Mouse (Mus musculus) urinary bladder, postnatal 10 days (tissue): ENCODE measurements around the gene Dynlt1b.
"Not testable (repeated sequence)": the region's sequence is repeated elsewhere in the genome, so short reads cannot be mapped to it uniquely, and the experiment has no call there.

Source experiments
- DNase-seq: peaks from one replicate; pipeline ENCODE4 v3.0.0; 2022; ENCODE audit warnings: low spot score

The Dynlt1b gene

DNA sequence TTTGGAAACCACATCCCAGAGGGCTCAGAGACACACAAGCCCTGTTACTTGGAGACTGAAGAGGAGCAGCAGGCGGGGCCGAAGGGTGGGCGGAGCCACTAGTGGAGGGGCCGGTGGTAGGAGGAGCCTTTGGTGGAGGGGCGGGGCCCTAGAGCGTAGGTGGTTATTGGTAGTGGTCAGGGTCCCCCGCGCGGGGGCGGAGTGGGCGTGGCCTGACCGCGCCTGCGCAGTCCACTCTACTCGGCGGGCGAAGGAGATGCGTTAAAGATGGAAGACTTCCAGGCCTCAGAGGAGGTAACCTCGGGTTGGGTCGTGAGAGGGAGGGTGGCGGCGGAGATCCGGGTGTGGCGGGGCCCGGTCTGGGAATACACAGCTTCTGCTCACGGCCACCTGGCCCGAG lies at the start of gene Dynlt1b:
Dynlt1b (plus strand) TSS at position 168 of the 400 bp plus-strand sequence.
- peak; percentile 100 for DNase-seq

DNA sequence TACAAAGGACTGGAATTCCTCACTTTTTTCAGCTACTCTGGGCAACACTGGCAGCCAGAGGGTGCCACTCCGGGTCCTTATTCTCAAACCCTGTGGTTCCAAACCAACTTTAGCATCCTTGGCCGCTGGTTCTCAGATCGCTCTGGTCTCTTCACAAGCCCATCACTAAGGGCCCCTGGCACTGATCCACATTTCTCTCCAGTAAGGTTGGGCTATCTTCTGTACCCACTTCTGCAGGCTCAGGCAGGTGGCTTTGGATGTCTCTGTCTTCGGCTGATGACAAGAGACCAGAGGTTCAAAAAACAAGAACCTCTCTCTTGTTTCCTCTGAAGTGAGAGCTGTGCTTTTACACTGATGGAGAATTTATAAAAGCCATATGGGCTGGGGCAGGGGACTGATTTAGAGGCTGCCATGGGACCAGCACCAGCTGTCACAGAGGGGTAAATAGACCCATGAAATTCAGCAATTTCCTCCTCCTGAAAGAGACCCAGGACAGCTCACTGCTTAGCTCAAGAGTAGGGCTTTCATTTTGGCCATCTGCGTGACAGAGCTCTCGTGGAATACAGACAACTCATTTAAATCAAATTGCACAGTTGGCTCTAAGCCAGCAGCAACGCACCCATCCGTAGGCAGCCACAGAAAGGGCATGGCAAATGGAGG lies 49.6 kb upstream of the Dynlt1b start:
- not testable (repeated sequence) for DNase-seq

DNA sequence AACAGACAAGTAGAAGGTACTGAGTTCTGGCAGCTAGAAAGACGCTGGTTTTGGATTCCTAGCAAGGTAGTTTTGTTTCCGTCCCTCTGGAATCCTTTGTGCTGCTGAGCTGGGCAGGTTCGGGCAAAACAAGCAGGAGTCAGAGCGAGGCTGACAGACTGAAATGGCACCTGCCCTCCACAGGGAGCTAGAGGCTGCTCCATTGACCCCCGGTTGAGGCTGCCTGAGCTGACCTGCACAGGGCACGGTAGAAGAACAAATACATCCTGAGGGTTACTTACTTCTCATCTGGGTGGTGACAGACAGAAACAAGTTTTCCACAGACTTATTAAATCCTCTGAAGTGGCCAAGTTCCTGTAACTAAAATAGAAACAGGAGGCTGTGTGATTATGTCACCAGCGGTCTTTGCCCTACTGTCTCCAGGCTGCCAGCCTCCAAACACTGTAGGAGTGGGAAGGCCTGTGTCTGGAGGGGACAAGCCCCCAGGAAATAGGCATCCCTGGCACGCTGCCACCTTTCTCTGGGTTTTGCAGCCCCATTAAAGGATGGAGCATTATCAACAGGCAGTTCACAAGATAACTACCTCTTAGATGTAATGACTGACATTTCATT lies 48.7 kb upstream of the Dynlt1b start:
- DNase-seq = not testable (repeated sequence)

DNA sequence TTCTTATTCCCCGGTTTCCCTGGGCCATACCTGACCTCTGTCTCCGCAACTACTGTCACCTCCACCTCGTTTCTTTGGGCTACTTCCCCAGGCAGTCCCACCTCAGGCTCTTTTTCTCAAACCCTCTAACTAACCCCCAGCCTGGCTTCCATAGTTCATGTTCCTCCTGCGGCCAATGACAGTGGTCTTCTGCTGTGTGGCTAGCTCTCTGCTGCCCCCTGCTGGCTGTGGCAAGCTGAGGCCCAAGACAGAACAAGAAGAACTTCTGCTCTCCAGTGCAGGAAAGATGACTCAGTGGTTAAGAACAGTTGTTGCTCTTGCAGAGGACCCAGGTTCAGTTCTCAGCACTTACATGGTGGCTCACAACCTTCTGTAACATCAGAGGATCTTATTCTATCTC lies 43.0 kb upstream of the Dynlt1b start:
- DNase-seq = not testable (repeated sequence)

DNA sequence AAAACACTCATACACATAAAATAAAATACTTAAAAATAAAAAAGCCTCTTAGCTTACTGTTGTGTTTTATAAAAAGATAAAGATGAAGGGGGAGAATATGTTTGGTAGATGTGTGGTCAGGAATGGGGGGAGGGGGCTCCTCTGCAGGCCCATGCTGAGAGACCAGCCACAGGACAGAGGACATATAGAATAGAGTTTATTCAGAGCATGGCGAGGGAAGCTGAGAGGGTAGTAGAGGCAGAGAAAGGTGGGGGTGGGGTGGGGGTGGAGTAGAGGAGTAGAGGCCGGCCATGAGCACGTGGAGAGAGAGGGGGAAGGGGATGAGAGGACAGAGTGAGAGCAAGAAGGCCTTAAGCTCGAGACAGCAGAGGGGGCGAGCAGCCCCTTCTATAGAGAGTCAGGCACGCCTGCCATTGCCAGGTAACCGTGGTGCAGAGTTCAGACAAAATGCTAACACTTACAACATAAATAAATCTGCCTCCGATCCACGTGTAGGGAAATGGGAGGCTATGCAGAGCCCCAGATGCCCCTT lies 42.5 kb upstream of the Dynlt1b start:
- not testable (repeated sequence) for DNase-seq

DNA sequence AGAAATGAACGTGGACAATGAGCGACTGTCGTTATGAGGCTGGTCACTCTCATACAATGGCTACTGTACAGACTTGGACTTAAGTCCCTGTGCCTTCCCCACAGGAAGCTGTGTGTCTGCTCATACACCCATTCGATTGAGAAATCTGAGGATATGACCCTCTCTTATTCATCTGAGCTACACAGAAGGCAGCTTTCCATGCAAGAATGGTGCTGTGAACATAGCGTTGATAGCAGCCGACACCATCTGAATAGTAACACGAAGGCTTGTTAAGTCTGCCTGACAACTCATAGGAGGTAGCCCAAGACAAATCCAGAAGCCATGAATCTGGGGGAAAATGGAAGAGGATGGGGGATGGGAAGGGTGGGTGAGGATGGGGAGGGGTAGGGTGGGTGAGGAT lies 40.4 kb upstream of the Dynlt1b start:
- not testable (repeated sequence) for DNase-seq

DNA sequence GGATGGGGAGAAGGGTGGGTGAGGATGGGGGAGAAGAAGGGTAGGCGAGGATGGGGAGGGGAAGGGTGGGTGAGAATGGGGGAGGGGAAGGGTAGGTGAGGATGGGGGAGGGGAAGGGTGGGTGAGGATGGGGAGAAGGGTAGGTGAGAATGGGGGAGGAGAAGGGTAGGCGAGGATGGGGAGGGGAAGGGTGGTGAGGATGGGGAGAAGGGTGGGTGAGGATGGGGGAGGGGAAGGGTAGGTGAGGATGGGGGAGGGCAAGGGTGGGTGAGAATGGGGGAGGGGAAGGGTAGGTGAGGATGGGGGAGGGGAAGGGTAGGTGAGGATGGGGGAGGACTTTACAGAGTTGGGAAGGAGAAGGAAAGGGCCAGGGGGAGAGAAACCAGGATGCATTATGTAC lies 39.2 kb upstream of the Dynlt1b start:
- not testable (repeated sequence) for DNase-seq

DNA sequence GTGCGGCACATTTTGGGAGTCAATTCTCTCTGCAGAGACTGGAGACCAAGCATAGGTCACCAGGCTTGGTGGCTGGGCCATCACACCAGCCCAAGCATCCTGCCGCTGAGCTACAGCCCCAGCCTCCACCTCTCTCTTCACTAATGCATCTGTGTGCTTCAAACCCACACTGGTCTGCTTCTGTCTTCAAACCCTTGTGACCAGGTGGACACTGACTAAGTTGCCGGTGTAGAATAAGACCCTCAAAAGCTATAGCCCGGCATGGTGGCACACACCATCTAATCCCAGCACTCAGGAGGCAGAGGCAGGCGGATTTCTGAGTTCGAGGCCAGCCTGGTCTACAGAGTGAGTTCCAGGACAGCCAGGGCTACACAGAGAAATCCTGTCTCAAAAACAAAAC lies 38.2 kb upstream of the Dynlt1b start:
- DNase-seq = not testable (repeated sequence)

DNA sequence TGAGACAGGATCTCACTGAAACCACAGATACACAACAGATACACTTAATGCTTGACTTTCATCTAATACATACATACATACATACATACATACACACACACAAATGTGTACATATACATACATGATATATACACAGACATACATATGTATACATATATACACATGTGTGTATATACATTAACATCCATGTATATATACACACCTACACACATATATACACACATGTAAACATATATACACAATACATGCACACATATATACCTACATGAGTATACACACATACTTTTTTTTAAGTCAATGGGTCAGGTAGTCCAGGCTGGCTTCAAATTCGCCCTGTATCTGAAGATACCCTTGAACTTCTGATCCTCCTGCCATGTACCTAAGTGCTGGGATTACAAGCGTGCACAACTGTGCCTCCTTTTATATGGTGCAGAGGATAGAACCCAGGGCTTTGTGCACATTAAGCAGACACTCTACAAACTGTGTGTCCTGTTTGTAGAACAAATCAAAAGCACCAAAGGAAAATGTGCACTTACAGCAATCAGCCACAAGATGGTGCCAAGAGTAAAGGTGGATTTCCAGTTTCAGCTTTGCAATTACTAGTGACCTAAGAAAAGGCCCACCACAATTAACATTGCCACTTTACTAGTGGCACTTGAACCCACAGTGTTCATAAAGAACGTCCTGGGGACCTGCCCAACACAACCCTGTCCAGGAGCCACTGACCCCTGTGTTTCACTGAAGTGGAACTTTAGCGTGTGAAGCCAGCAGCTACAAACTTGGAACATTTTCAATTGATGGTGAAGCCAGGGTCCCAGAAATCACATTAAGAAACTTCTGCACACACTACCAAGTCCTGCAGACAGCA lies 37.2 kb upstream of the Dynlt1b start:
- not testable (repeated sequence) for DNase-seq

DNA sequence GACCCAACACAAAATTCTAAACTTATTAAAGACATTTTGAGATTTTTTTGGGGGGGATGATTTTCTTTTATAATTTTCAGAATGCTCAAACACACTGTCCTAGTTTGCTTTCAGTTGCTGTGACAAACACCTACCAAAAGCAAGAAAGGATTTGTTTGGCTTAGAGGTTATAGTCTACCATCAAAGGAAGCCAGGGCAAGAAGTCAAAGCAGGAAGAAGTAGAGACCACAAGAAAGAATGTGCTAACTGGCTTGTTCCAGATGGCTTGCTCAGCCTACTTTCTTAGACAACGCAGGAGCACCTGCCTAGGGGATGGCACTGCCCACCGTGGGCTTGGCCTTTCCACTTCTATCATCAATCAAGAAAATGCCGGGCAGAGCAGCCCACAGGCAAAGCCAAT lies 31.8 kb upstream of the Dynlt1b start:
- not testable (repeated sequence) for DNase-seq

DNA sequence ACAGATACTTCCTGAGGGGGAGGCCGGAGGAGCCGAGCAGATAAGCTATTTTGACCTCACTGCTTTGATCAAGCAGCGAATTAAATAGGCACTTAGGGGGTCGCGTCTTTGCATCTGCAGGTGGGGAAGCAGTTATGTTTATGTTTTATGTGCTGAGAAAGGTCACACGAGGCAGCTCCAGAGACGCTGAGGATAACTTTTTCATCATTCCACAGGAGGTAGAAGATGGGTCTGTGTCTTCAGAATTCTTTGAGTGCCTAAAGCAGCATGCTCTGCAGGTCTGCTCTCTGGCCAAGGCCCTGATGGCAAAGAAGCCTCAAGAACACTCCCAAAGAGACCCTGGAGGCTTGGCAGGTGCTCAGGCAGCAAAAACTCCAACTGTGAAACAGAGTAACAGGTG lies 31.1 kb upstream of the Dynlt1b start:
- not testable (repeated sequence) for DNase-seq

DNA sequence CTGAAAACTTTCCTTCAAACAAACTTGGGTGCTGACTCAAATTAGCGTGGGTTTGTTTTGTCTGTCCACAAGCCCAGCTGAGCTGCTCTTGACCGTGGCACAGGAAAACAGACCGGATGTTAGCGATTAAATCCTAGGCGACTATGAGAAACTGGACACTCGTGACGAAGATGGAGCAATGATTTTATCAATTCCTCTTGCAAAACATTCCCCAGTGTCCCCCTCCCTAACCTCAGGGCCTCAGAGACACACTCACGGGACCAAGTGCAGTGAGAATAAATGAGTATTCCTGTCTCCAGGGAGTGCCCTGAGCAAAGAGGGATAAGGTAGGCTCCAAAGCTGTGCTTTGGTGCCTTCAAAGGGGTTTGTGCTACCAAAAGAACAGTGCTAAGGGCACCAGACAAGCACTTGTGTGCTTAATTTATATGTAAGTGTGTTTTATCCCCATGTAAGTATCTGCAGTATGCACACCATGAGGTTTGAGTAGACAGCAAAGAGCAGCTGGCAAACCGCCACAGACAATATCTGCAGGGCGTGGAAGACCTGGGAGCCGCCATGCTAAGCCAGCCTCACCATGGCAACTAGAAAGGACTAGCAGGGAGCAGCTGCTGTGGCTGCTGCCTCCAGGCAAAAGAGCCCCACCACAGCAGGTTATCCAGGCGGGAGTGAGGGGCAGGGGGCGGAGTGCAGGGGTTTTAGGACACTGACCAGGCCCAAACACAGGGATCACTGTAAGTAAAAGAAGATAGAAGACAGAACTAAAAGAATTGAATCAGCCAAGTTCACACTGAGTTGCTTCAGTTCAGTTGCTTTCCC lies 30.4 kb upstream of the Dynlt1b start:
- DNase-seq = not testable (repeated sequence)

DNA sequence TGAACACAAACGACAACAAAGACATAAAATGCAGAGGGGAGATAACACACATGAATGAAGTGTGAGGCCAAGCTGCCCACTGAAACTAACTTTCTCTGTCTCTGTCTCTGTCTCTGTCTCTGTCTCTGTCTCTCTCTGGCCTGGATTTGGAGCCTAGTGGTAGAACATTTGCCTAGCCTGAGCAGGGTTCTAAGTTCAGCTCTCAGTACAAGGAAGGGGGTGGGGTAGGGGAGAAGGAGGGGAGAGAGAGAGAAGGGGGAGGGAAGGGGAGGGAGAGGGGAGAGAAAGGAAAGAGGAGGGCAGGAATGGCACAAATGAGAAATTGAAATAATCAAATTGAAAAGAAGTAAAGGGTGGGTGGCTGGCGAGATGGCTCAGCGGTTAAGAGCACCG lies 29.8 kb upstream of the Dynlt1b start:
- DNase-seq = not testable (repeated sequence)

DNA sequence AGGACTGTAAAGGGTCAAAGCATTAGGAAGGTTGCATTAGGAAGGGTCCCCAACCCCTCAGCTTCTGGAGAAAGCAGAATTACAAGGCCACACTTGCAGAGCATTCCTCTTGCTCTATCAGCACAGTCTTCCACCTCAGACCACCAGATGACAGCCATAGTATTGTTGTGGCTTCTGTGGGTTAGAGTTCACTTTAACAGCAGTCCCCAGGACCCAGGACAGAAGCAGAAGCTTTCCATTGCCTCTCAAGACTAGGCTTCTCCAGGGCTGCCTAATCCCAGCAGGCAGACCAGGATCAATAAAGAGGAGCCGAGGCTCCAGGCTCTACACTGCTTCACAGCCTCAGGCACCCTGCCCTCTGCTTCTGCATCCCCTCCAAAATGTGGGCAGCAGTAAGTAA lies 25.4 kb upstream of the Dynlt1b start:
- not testable (repeated sequence) for DNase-seq

DNA sequence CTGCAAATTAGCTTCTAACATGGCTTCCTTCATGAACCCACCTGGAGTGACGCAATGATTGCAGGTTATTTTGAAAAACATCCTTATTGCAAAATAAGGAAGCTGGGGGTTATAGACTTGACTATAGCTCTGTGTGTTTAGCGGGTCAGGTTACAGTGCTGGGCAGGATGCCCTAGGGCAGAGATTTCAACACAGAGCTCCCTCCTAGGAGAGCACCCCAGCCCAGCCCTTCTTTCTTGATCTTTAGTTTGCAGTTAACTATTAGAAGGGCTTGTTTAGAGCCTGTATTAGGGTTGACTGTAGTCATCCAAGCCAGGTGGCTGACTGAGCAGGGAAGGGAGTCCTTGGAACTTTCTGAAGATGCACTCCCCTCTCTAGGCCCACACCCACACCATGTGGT lies 22.9 kb upstream of the Dynlt1b start:
- not testable (repeated sequence) for DNase-seq

DNA sequence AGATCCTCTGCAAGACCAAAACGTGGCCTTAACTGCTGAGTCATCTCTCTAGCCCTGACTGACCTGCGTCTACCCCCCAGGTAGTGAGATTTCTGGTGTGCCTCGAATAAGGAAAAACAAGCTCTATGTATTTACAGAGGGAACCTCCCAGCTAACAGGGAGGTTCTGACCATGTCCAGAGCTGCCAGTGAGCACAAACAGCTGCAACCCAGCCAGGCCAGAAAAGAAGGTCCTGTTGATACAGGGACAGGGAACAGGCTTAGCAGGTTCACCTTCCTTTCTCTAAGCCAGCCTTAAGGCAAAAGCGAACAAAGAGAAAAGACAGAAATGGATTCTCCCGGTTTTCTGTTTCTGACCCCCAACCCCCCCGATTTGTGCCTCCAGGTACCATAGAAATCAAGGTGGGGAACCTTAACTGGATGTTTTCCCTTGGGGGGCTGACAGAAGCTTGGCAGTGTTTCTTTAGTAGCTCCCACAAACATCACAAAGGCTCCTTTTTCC lies 19.1 kb upstream of the Dynlt1b start:
- not testable (repeated sequence) for DNase-seq

DNA sequence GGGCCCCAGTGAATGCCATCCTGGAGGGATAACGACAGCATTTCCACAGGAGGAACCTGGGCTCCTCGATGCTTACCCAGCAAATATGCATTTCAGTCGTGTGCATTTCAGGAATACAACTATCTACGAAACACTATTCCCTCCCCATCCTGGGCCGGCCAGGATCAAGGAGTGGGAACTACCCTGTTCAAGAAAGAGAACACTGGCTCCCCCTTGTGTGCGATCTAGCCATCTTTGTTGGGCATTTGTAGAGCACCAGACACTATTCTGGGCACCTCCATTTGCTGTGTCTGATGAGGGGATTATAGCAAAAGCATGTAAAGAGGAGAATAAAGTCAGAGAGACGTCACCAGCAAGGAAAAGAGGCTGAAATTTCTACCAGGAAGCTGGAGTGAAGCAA lies 12.8 kb upstream of the Dynlt1b start:
- DNase-seq = not testable (repeated sequence)

DNA sequence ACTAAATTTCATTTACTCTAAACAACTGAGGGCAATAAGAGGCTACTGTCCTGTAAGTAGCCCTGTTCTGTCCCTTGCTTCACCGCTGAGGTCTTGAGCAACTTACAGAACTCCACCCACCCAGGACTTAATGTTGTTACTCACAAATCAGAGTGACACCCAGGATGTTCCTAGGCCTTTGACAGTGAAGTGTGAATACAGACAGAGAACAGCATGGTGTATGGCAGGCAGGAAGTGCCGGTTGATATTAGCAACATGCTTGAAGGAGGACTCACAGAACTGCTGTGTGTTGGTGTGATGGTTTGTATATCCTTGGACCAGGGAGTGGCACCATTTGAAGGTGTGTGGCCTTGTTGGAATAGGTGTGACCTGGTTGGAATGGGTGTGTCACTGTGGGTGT lies 9.4 kb upstream of the Dynlt1b start:
- DNase-seq = not testable (repeated sequence)

DNA sequence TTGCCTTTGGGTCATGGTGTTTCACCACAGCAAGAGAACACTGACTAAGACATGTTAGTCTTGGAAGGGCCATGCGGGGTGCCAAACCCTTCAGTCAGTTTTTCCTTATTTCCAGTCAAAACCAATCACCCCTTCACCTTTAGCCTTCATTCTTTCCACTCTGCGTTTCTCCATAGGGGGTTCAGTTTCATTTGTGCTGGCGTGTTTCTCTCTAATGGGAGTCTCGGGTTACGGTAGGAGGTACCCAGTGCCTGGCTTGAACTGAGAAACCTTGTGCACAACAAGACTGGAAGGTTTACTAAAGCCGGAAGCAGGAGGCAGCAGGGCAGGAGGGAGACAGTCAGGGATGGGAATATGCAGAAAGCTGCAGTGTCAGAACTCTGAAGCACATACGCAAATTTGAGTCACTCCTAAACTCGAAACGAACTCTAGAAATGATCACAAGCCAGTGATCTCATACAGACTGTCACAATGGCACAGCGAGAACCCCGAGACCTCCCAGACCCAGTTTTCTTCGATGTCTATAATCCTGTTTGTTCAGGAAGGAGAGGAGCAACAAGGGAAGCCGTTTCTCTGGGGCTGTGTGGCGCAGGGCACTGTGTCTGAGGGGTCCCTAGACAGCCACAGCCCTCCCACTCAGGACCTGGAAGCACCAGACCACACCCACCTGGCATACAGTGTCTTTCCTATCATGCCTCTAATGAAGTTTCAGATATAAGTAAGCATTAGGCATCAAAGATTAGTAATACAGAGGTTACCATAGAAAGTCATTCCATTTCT lies 8.2 kb upstream of the Dynlt1b start:
- not testable (repeated sequence) for DNase-seq

DNA sequence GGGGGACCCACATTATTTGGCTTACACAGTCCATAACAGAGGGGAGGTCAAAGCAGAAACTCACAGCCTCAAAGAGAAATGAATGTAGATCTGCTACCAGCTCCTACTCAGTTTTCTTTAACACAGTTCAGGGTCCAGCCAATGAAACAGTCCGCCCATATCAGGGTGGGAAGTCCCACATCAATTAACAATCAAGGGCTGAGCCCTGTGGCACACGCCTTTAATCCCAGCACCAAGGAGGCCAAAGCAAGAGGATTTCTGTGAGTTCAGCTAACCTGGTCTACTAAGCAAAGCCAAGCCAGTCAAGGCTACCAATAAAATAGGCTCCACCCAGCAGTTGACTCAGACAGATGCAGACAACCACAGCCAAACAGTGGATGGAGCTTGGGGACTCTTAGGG lies 7.5 kb upstream of the Dynlt1b start:
- not testable (repeated sequence) for DNase-seq

DNA sequence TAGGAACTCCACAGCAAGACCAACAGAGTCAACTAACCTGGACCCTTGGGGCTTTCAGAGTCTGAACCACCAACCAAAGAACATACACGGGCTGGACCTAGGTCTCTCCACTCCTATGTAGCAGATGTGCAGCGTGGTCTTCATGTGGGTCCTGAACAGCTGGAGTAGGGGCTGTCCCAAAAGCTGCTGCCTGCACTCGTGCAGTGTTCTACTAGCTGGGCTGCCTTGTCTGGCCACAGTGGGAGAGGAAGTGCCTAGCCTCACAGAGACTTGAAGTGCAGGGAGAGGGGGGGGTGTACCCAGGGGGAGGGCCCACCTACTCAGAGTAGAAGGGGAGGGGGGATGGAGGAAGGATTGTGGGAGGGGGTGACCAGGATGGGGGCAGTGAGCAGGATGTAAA lies 7.1 kb upstream of the Dynlt1b start:
- not testable (repeated sequence) for DNase-seq
